ENCODE assay signal across 28 mouse cellular contexts in the genomic region with DNA sequence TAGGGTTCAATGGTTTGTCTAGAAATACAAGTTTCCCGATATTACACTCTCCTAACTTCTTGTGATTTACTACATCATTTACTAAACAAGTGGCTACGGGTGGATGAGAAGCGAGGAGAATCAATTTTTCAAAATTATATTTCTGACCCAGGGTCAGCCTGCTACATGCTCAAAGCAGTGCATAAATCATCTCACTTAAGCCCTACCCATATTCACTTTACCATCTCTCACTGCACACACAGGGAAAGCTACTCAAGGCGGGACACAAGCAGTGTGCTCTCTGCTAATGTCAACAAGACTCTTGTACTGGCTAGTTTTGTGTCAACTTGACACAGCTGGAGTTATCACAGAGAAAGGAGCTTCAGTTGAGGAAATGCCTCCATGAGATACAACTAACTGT.
"Had no signal": no experiment of that assay in that cellular context is flagged by ENCODE, and none has a peak within 500 bp of the region (broad histone marks: within the 10 kb centered on the region; RNA-seq: fewer than 3 reads in every experiment).

No protein-coding gene starts in this region.

- H3K4me3 ChIP-seq: embryonic facial prominence, embryonic 10.5 days; embryonic facial prominence, embryonic 12.5 days; embryonic facial prominence, embryonic 13.5 days; embryonic facial prominence, embryonic 15.5 days; erythroblast, embryonic 14.5 days; forebrain, embryonic 10.5 days; forebrain, embryonic 12.5 days; forebrain, embryonic 13.5 days; forebrain, embryonic 15.5 days; gastrocnemius, adult 2 months; heart, adult 2 months had no signal

- DNase-seq: cerebellum, adult 2 months; cerebellum, adult 8-10 months; cerebellum, adult 9-10 months; cerebellum, adult 9-11 months; cerebellum, postnatal 10 days; cerebellum, postnatal 14 days; cerebellum, postnatal 25 days; cerebellum, postnatal 36 days; embryo, embryonic 11 days; forebrain, postnatal 0 days; gastrocnemius, adult 2 months; gastrocnemius, postnatal 10 days; gastrocnemius, postnatal 14 days; gastrocnemius, postnatal 25 days; gastrocnemius, postnatal 36 days; heart, adult 18-20 months; heart, adult 2 months had no signal

- ATAC-seq: forebrain, embryonic 13.5 days; forebrain, embryonic 14.5 days; forebrain, embryonic 15.5 days; forebrain, embryonic 16.5 days; forebrain, postnatal 0 days had no signal

- H3K36me3 ChIP-seq: embryonic facial prominence, embryonic 10.5 days; embryonic facial prominence, embryonic 12.5 days; embryonic facial prominence, embryonic 13.5 days; embryonic facial prominence, embryonic 15.5 days; forebrain, embryonic 10.5 days; forebrain, embryonic 12.5 days; forebrain, embryonic 15.5 days had no signal

- H3K4me2 ChIP-seq: embryonic facial prominence, embryonic 12.5 days; embryonic facial prominence, embryonic 13.5 days; embryonic facial prominence, embryonic 15.5 days; forebrain, embryonic 12.5 days; forebrain, embryonic 13.5 days; forebrain, embryonic 15.5 days had no signal

- H3K27ac ChIP-seq: embryonic facial prominence, embryonic 10.5 days; embryonic facial prominence, embryonic 12.5 days; embryonic facial prominence, embryonic 13.5 days; embryonic facial prominence, embryonic 15.5 days; forebrain, embryonic 10.5 days; forebrain, embryonic 12.5 days; forebrain, embryonic 13.5 days; forebrain, embryonic 15.5 days; gastrocnemius, adult 2 months; heart, adult 2 months had no signal

- H3K4me1 ChIP-seq: embryonic facial prominence, embryonic 10.5 days; embryonic facial prominence, embryonic 12.5 days; embryonic facial prominence, embryonic 13.5 days; embryonic facial prominence, embryonic 15.5 days; forebrain, embryonic 12.5 days; forebrain, embryonic 15.5 days had no signal

- H3K9ac ChIP-seq: embryonic facial prominence, embryonic 12.5 days; embryonic facial prominence, embryonic 13.5 days; embryonic facial prominence, embryonic 15.5 days; forebrain, embryonic 12.5 days; forebrain, embryonic 13.5 days; forebrain, embryonic 15.5 days; forebrain, postnatal 0 days had no signal

- H3K9me3 ChIP-seq: embryonic facial prominence, embryonic 10.5 days; embryonic facial prominence, embryonic 12.5 days; embryonic facial prominence, embryonic 13.5 days; embryonic facial prominence, embryonic 15.5 days; forebrain, embryonic 10.5 days; forebrain, embryonic 12.5 days; forebrain, embryonic 13.5 days; forebrain, embryonic 15.5 days had no signal

- H3K27me3 ChIP-seq: embryonic facial prominence, embryonic 12.5 days; embryonic facial prominence, embryonic 13.5 days; embryonic facial prominence, embryonic 15.5 days; forebrain, embryonic 12.5 days; forebrain, embryonic 13.5 days; forebrain, embryonic 15.5 days had no signal
